Mouse (Mus musculus): ENCODE measurements at regions not wholly inside any gene's neighbourhood (a gene's known extent, or its start where the extent isn't known, plus 50 kb on each side); places are given as distances from the start of the nearest gene placed in this dataset.

DNA sequence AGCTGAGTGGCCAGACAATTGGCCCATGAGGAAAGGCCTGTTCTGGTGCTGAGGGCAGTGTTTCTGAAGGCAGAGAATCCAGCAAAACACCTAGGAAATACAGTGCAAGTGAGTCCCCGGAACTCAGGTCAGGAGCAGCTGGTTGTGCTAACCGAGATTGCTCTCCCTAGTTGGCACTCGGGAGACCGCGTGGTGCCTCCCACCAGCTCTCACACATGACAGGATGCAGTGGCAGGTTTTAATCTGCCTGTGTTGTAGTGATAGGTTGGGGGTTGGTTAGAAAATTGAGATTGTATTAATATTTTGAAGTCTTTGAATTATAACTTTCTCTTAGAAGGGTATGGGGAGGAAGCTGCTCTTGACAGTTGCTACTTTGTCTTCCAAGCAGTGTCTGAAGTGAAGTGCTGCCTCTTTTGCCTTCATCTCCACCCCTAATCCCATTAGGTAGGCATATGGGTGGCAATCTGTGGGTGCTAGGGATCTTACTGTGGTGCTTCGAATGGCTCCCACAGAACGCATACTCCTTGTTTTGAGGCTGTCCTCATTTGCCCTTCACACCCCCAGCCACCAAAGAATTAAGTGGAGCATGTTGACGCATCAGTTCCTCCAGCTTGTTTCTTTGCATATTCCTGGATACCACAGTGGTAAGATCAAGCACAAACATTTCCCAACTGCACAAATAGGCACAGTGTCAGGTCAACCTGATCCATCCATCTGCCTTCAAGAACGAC, 52.6 kb upstream of the Acsl3 start:
- no peak for TF ChIP-seq CTCF (IDR thresholded peaks at IDR 0.05; ENCODE audit: low read depth, low read length)
- no peak for TF ChIP-seq POLR2A (IDR thresholded peaks at IDR 0.05; ENCODE audit: insufficient read depth, low read length)
- TF ChIP-seq EP300 (IDR thresholded peaks at IDR 0.05; ENCODE audit: insufficient read depth, low read depth, low read length) = no peak
